Mouse (Mus musculus): ENCODE data around the gene Irs2.
A peak's percentile ranks its signal among the peaks of the same experiment; 100 is the strongest.

Irs2 gene

DNA sequence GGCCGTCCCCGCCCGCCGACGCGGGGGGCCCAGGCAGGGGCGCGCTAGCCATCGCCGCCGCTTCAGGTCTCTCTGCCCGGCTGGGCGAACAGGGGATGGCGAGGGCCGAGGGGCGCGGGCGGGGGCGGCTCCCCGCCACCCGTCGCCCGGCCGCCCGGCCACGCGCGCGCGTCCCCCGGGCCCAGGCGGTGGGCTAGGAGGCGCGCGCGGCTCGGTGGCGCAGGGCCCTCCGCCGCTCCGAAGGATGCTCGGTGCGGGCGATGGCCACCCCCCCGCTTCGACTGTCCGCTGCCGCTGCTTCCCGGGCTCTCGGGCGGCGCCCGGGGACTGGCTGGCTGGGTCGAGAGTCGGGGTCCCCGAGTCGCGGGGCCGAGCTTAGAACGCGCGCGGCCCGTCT is at the start of gene Irs2:
TSS of gene Irs2 (minus strand) at position 80 of the 397 bp plus-strand sequence.
- no peak for DNase-seq

DNA sequence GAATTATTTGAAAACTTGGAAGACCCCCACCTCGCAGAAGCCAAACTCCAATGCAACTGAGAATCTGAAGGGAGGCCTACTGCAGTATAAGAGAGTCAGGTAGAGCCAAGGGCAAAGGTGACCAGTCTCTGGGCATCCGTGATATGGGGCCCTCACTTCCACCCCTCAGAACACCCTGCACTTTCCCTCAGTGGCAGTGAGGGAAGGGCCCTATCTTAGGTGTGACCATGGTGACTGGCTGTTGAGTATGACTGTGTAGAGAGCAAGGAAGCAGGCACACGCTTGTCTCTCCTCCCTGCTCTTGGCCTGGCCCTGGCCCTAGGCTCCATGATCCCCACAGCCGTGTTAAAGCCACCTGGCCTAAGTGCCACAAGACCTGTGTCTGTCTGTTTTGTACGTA is 48.4 kb upstream of the Irs2 start:
- DNase-seq: no peak

- no peak for DNase-seq
Measured at GRCm38 (mm10) chr8:11056175-11056563, 47.9 kb upstream of the Irs2 start.

DNA sequence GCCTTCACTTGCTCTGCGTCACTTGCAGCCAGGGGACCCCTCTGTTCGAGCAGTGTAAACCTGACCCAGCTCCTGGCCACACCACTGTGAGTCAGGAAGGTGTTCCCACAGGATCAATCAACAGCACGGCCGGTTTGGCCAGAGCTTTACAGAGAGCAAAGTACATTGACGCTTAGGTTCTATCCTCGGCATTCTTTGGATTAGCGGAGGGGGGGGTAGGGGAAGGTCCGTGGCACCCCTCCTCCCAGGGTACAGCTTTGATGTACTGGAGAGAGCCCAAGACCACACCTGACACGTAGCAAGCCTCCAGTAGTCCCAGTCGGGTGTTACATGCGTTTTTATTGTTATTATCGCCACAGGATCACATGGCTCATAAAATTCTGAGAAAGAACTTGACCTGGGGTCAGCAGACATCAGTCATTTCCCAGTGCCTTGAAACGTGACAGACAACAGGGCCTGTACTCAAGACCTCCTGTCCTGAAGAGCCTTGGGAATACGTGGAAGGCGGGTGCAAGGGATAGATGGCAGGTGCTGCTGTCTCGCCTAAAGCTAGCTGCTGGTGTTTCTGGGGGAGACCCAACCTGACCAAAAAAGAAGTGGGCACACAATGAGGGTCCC is 47.4 kb upstream of the Irs2 start:
- no peak for DNase-seq

DNA sequence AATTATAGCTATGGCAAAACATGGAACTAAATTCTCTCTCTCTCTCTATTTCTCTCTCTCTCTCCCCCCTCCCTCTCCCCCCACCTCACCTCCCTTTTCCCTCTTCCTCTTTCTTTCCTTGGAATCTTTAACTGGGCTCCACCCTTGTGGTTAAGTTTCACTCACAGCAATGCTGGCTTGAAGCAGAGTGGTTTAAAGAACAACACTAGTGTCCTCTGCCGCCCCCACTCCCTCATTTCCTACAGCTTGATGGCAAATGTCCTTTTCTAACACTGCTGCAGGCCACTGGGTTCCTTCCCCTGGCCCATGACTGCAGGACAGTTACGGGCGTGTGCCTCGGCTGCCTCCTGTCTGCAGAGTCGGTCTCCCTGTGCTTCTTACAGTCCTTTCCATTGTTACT is 41.6 kb upstream of the Irs2 start:
- DNase-seq: no peak

DNA sequence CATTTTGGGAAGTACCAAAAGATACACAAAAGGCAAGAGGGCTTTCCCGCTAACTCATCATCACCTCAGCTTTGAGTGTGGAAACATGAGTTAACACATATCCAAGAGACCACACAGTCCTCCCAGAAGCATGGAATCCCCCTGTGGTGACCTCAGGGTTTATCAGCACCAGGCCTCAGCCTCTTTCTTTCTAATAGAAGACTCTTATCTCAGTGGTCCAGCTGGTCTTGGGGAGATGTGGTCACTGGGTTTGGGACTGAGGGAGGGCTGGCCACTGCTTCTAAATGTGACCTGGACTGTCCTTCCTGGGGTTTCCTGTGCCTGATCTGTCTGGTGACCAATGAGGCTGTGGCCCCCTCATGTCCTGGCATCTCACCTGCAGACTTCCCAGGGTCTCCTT is 39.6 kb upstream of the Irs2 start:
- DNase-seq: no peak

DNA sequence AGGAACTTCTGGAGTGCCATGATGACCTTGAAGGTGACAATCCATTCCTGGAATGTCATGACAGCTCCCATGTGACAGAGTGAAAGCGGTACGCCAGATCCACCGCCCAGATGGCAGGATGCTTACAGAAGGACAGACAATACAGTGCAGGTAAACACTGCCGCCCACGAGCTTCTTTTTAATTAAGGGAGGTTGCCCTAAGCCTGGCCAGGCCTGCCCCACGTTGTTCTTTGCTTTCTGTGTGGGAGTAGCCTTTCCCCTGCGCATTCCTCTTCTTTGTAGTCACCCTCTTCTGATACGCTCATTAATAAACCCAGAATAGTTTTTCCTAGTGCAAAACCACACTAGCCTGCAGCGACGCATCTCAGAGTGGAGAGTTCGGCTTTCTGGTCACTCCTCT is 36.4 kb upstream of the Irs2 start:
- DNase-seq: no peak

DNA sequence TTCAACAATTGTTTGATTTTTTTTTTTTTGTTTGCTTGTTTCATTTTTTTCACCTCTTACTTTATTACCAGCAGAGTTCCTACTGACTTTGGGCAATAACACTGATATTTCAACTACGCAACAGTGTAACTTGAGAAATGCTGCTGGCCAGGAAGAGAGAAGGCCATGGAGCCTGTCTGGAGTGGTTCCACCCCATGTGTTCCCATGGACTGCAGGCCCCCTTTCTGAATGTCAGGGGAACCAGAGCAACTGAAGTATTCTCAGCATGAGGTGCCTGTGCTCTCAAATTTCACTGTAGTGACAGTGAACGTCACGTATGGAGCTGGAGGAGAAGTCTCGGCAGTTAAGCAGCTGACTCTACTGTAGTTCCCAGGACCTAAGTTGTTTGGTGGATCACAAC is 35.3 kb upstream of the Irs2 start:
- DNase-seq: no peak

GRCm38 (mm10) chr8:11042872-11043587 is 34.8 kb upstream of the Irs2 start:
- DNase-seq: no peak

DNA sequence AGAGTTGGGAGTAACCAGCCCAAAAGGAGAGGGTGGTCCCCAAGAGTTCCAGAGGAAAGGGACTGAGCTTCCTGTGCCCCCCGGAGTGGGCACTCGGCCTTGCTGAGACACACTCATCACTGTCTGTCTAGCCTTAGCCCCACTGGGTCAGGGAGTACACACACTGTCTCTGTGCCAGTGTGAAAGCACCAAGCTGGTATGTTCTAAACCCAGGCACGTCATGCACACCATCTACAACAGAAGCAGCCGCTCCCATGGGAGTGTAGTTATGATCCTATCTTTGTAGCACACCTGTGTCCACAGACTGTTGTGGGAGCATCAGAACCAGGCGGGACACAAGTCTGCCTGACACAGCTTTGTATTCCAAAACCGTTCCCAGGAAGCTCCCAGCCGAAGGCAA is 31.8 kb upstream of the Irs2 start:
- DNase-seq: no peak

DNA sequence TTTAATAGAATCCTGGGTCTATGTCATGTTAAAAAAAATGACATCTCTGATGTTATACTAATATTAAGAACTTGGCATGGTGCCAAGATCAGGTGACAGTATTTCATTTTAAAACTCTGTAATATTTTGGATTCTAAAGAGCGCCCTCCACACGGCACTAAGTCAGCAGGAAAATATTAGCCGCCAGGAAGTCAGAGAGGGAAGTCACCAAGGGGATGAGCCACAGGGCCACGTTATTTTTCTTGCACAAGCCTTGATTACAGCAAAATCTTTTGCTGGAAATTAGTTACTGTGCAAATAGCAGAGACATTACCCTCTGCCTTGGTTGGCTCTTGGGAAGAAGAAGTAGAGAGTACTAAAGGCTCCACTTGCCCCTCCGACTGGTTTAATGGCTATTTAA is 30.5 kb upstream of the Irs2 start:
- DNase-seq: no peak

- DNase-seq: no peak
Measured at GRCm38 (mm10) chr8:11038367-11038766, 30.1 kb upstream of the Irs2 start.

DNA sequence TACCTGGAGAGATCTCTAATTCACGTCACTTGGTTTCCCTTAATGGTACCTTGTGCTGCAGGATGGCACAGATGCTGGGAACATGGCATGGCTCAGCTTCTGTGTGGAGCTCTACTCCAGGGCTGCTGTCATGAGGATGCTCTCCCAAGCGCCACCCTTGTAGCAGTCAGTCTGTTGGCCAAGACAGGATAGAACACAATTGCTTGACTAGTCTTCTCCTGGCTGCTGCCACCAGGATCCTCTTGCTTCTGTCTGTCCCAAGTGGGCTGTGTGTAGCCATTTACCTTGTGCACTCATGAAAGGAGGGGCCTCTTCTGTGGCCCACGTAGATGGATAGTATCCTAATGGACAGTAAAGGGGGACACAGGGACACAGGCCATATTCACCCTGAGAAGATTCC is 28.5 kb upstream of the Irs2 start:
- DNase-seq: no peak

DNA sequence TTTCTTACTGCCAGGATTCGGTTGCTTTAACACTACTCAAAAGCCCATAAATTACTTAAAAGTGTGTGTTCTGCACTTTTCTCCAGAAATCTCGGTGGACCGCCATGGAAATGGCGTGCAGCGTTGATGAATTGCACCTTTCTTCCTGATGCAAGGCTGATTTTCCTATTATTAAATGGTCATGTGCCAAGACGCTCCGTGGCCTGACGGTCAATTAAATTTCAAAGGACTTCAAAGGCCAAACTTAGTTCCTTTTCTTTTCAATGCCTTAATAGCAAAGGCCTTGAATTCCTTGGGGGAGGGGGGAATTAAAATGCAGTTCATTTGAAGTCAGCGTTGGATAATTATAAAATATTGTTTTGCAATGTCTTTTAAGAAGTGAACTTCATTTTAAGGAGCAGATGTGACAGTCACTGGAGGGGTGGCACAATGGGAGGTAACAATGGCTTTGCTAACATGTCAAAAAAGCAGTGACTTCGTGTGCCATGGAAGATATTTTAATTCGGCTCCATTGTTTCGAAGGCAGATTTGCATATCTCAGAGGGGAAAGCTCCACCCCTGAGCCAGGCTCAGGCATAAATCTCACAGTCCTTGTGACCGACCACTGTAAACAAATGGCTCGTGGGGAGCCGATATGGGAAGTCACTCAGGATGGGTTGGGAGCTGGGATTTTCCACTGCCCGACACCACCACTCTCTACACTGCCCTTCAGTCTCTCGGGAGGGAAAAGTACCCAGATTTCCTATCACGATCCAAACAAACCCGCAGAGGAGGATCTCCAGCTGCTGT is 27.6 kb upstream of the Irs2 start:
- no peak for DNase-seq

GRCm38 (mm10) chr8:11024871-11025270 is 16.6 kb upstream of the Irs2 start:
- no peak for DNase-seq

- no peak for DNase-seq
Measured at GRCm38 (mm10) chr8:11020949-11021572, 12.8 kb upstream of the Irs2 start.

DNA sequence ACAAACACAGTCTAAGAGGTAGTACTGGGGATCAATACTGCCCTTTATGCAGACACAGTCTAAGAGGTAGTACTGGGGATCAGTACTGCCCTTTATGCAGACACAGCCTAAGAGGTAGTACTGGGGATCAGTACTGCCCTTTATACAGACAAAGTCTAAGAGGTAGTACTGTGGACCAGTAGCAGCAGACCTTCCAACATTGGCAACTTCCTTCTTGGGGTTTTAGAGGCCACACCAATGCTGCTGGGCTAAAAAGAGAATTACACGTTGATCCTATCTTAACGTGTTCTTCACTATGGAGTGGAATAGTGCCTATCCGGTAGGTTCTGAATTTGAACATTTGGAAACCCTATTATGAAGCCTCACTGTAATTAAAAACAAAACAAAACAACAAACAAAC is 7.4 kb upstream of the Irs2 start:
- no peak for DNase-seq

GRCm38 (mm10) chr8:11013258-11013657 is 5.0 kb upstream of the Irs2 start:
- peak; percentile 46 to 70 for DNase-seq

GRCm38 (mm10) chr8:11011787-11012485 is 3.7 kb upstream of the Irs2 start:
- no peak for DNase-seq

DNA sequence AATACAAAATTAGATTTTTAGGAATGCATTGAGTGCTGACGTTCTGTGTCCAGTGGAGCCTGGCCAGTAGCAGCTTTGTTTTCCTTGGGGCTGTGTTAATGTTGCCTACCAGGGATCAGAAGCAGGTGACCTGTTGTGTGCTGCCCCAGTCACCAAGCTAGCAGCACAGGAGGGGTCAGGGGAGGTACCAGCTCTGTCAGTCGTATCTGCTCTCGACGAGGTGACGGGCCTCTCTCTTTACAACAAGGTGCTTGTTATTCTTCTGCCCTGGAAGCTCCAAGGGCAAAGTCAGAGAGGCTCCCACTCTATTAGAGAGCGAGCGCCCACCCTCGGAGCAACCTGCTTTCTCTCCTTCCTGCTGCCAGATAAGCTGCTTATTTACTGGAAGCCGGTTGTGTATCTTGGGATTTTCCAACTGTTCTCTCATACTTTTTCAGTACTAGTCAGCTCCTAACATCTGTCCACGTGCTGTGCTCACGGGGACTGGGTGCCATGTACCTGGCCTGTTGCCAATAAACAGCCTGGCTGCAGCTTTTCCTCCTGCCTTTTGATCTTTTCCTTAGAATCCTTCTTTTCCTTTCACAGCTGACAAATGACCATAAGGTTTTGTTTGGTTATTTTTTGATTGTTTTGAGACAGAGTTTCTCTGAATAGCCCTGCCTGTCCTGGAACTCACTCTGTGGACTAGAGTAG is 2.8 kb upstream of the Irs2 start:
- peak; percentile 29 to 34 for DNase-seq

DNA sequence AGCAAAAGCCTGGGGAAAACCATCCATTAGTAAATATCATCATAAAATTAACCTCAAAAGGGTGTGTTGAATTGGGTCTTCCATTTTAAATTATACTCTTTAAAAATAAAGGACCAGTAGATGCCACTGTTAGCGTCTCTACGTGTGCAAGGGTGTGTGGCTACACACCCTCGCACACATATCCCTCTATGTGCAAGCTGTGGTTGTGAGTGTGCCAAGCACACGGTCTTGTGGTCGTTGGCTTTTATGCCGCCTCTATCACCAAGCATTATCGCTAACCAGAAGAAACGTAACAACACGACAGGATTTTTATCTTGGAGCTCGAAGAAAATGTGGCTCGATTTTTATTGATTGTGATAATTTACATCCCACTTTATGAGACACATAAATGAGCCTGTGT is 2.1 kb upstream of the Irs2 start:
- no peak for DNase-seq

DNA sequence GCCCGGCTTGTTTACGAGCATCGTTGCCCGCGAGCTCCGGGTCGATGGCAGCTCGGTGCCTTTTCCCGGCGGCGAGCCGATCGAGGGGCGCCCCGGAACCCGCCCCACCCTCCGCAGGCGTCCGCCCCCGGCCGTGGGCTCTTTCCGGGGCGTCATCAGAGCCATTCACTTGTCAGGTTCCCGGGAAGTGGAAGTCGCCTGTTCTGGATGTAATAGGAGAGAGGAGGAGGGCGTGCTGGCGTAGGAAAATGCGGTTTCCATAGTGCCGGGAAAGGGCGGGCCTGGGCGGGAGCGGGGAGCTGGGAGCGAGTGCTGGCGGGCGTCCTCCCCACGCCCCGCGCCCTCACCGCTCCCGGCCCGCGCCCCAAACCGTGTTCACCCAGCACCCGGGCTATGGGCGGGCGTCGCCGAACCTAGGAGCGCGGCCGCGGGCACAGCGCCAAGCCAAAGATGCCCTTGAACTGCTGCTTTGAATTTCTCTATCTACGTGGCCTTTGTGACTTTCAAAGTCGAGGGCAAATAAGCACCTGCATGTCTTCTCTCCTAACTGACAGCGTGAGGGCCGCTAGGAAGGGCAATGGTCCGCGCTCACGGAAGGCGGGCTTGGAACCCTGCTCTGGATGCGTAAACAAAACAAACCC is 1.3 kb upstream of the Irs2 start:
- peak; percentile 81 to 84 for DNase-seq
